Mouse (Mus musculus): ENCODE data around the gene Spint5. TPM values are rescaled to one million over a fixed set of nuclear protein-coding genes. Genes with fewer than 3 reads are reported as not detected.

Gene Spint5
- total RNA-seq, 2 experiments from 2014 or later, result not detected

DNA sequence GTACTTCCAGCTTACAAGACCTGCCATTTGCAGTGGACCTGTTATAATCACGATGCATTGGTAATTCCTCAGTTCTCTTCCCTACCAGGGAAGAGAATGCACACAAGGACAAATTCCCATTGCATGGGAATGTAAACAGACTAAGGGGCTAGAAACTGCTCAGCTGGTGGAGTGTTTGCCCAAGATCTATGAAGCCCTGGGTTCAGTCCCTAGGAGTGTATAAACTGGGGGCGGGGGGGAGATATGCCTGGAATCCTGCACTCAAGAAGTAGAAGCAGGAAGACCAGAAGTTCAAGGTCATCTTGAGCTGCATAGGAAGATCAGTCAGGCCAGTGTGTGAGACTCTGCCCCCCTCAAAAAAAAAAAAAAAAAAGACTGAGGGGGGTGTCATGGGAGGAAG is 18.2 kb downstream of the Spint5 start:
- no peak for DNase-seq (ENCODE audit: low spot score in 2 of 2)
- intact Hi-C loops (cut with DNase I), result no loop called here

- no peak for DNase-seq (ENCODE audit: low spot score in 2 of 2)
- intact Hi-C loops (cut with DNase I), result no loop called here
These were observed 19.7 kb downstream of the Spint5 start for GRCm38 (mm10) chr2:164734839-164735238.

- intact Hi-C loops (cut with DNase I), result no loop called here
- DNase-seq (ENCODE audit: low spot score in 2 of 2), result no peak
These were observed 20.3 kb downstream of the Spint5 start for GRCm38 (mm10) chr2:164735446-164735845.

DNA sequence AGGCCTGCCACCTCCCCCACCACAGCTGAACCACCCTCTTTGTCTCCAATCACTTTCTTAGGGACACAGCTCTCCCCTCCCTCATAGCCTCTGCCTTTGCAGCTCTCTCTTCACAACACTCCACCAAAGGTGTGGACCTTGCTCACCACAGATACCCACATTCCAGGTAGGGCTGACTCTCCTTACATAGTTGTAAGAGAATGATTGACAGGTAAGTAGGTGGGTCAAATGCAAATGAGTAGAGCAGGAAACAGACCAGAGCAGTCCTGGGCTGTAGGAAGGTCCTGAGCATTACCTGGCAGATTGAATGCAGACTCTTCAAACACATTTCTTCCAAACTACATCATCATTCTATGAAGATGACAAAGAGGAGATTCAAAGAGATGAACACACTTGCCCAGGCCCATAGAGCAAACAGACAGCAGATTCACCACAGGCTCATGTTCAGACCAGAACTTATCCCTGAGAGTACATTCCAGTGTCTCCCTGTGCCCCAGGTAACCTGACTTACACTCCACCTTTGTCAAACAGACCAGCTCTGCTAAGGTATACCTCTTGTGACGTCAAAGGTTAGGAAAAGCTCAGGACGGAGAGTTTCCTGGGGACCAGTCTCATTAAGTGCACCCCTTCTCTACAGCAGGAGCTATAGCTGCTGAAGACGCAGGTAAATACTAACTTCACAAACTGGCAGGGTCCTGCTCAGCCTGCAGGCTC is 22.4 kb downstream of the Spint5 start:
- no peak for DNase-seq (ENCODE audit: low spot score in 2 of 2)
- intact Hi-C loops (cut with DNase I), result no loop called here

DNA sequence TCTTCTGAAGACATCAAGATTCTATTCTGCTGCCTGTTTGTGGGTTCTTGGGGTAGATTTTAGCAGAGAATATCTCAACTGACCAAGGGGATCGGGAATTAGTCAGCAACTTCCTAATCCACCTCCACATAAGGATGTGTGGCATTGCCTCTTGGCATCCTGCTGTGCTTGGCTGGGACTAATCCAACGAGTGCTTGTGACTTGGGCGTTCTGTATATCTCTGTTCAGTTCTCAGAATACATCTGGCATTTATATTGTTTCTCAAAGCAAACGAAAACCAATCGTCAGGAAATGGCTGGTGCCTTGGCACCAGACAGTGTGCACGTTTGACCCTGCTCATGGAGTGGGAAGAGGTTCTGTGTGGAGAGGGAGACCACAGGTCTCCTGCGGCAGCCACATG is 24.8 kb downstream of the Spint5 start:
- intact Hi-C loops (cut with DNase I), result no loop called here
- no peak for DNase-seq (ENCODE audit: low spot score in 2 of 2)

DNA sequence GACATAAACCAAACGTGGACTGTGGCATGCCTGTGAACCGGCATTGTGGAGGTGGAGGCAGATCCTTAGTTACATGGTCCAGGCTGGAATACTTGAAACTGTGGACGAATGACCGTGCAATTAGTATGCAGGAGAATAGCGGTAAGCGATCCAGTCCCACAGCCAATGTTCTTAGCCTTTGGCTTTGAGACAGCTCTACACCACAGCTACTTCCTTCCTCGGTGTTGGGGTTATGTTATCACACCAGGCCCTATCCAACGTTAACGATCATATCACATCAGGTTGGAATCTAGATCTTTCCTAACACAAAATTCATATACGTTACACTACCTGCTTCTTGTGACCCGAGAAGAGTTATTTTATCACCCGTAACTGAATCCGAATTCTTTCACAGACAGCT is 29.9 kb downstream of the Spint5 start:
- DNase-seq (ENCODE audit: low spot score in 2 of 2), result no peak
- intact Hi-C loops (cut with DNase I), result no loop called here

- peak; percentile 93 to 96 for DNase-seq (ENCODE audit: low spot score in 2 of 2)
- intact Hi-C loops (cut with DNase I), result no loop called here
These were observed 30.9 kb downstream of the Spint5 start, which contains the start of the genes Wfdc3 and Dnttip1 for GRCm38 (mm10) chr2:164745843-164746479. Wfdc3 (minus strand) TSS chr2:164745931. Dnttip1 (plus strand) TSS chr2:164745983.

GRCm38 (mm10) chr2:164746693-164747092 is 31.6 kb downstream of the Spint5 start:
- intact Hi-C loops (cut with DNase I), result no loop called here
- DNase-seq (ENCODE audit: low spot score in 2 of 2), result no peak

- intact Hi-C loops (cut with DNase I), result no loop called here
- DNase-seq (ENCODE audit: low spot score in 2 of 2), result no peak
These were observed 33.1 kb downstream of the Spint5 start for GRCm38 (mm10) chr2:164748191-164748590.

GRCm38 (mm10) chr2:164748991-164749390 is 33.9 kb downstream of the Spint5 start:
- DNase-seq (ENCODE audit: low spot score in 2 of 2), result no peak
- intact Hi-C loops (cut with DNase I), result no loop called here

- DNase-seq (ENCODE audit: low spot score in 2 of 2), result no peak
- intact Hi-C loops (cut with DNase I), result no loop called here
These were observed 37.3 kb downstream of the Spint5 start for GRCm38 (mm10) chr2:164752454-164752853.

DNA sequence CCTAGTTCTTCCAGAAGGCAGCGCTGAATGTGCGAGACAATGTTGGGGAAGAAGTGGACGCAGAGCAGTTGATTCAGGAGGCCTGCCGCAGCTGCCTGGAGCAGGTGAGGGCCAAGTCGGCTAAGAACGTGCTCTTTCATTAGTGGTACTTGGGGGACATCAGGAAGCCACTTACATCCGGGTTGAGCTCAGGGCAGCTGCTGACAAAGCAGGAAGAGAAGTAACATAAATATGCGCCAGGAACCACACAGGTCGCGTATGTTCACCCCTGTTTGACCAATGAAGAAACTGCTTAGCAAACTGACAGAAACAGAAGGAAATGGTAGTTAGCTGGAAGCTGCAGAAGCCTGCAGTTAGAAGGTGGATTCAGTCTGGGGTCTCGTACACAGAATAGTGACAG is 39.0 kb downstream of the Spint5 start:
- intact Hi-C loops (cut with DNase I), result no loop called here
- no peak for DNase-seq (ENCODE audit: low spot score in 2 of 2)

DNA sequence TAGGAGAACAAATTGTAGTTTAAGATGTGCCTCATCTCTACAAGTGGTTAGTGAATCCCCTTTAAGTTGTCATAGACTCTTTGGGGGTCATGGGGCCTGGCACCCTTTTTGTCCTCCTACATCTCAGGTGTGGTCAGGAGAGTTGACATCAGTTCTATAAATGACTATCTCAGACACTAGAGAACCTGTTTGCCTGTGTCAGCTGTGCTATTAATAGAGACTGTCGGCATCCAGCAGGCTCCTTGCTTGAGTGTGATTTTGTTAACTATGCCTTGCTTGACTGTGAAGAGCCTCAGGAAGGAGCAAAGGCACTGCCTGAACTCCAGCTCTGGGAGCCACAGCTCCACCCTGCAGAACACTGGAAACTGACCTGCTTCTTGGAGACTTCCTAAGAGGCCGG is 39.7 kb downstream of the Spint5 start:
- no peak for DNase-seq (ENCODE audit: low spot score in 2 of 2)
- intact Hi-C loops (cut with DNase I), result no loop called here

- no peak for DNase-seq (ENCODE audit: low spot score in 2 of 2)
- intact Hi-C loops (cut with DNase I), result no loop called here
These were observed 42.7 kb downstream of the Spint5 start for GRCm38 (mm10) chr2:164757841-164758240.

- intact Hi-C loops (cut with DNase I), result no loop called here
- no peak for DNase-seq (ENCODE audit: low spot score in 2 of 2)
These were observed 43.6 kb downstream of the Spint5 start for GRCm38 (mm10) chr2:164758692-164759091.

GRCm38 (mm10) chr2:164760059-164760833 is 45.1 kb downstream of the Spint5 start:
- no peak for DNase-seq (ENCODE audit: low spot score in 2 of 2)
- intact Hi-C loops (cut with DNase I), result no loop called here

GRCm38 (mm10) chr2:164761502-164761901 is 46.4 kb downstream of the Spint5 start:
- intact Hi-C loops (cut with DNase I), result no loop called here
- no peak for DNase-seq (ENCODE audit: low spot score in 2 of 2)

DNA sequence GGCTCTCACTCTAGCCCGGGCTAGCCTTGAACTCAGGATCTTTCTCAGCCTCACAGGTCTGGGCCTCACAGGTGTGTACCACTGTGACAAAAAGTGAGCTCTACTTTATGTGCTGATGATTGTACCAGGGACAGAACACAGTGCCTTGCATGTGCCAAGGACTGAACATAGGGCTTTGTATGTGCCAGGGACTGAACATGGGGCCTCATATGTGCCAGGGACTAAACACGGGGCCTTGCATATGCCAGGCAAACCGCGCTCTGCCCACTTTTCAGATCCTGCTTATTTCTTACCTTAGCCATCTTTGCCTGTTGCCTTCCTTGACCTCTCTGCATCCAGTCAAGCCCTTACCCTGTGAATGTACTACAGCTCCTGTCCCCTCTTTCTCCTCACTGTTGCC is 46.9 kb downstream of the Spint5 start:
- intact Hi-C loops (cut with DNase I), result no loop called here
- no peak for DNase-seq (ENCODE audit: low spot score in 2 of 2)

GRCm38 (mm10) chr2:164762593-164762992 is 47.5 kb downstream of the Spint5 start:
- no peak for DNase-seq (ENCODE audit: low spot score in 2 of 2)
- intact Hi-C loops (cut with DNase I), result no loop called here

GRCm38 (mm10) chr2:164765841-164766240 is 50.7 kb downstream of the Spint5 start:
- intact Hi-C loops (cut with DNase I), result no loop called here
- DNase-seq (ENCODE audit: low spot score in 2 of 2), result peak; percentile 51 to 81

Measured in left cerebral cortex, postnatal 14 days (tissue).